In the genomic region with DNA sequence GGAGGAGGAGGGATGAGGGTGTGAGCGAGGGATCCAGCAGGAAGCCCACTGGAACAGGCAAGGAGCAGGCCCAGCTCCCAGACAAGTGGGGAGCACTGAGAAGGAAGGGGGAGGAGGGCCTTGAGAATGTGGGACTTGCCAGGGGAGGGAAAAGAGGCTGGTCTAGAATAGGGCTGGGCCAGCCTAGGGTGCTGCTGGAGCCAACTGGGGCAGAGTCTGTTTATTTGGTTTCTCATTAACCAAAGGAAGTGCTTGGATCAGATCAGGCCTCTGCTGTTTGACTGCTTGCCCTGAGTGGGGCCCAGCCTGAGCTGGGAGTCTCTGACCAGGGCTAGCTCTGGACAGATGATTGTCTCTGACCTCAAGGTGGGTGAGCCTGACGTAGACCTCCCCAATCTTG, we compare ENCODE assay signal across 12 mouse cellular contexts. TPM values are rescaled to one million over a fixed set of nuclear protein-coding genes. Genes with fewer than 3 reads are reported as not detected.
DNase-seq lines count a peak whose midpoint lies in the region; ATAC-seq lines count a peak whose summit lies in the region.
"Had no signal": no experiment of that assay in that cellular context is flagged by ENCODE, and none has a peak within 500 bp of the region (broad histone marks: within the 10 kb centered on the region; RNA-seq: fewer than 3 reads in every experiment).

No protein-coding gene starts in this region.

- ATAC-seq in forebrain, embryonic 15.5 days (replicated peaks): no peak
- ATAC-seq: inflammation-experienced regulatory T-cells, adult 6 months had no signal

- no peak overlapping the region for H3K4me2 ChIP-seq in forebrain, embryonic 15.5 days (replicated peaks)
- H3K4me2 ChIP-seq: neural tube, embryonic 15.5 days had no signal

- H3K36me3 ChIP-seq in forebrain, embryonic 15.5 days: peaks cover 13% of the 10 kb centered on the region

- no peak overlapping the region for H3K9ac ChIP-seq in forebrain, embryonic 15.5 days (replicated peaks)
- H3K9ac ChIP-seq: neural tube, embryonic 15.5 days had no signal

- 57% methylated on average over 2 of the region's 2 CpGs for WGBS in forebrain, embryonic 15.5 days

- no peaks in the 10 kb centered on the region for H3K9me3 ChIP-seq in forebrain, embryonic 15.5 days
- H3K9me3 ChIP-seq: neural tube, embryonic 15.5 days had no signal

- no peak overlapping the region for H3K4me3 ChIP-seq in forebrain, embryonic 15.5 days
- H3K4me3 ChIP-seq: neural tube, embryonic 15.5 days had no signal

- no peaks in the 10 kb centered on the region for H3K27me3 ChIP-seq in forebrain, embryonic 15.5 days

- intact Hi-C loops in left cerebral cortex, postnatal 10 days (cut with DNase I): no loop called here

- peak overlapping the region; percentile 82 for H3K27ac ChIP-seq in forebrain, embryonic 15.5 days (replicated peaks)
- H3K27ac ChIP-seq: macrophage; neural tube, embryonic 15.5 days had no signal

- peak; percentile 14 for DNase-seq in gastrocnemius, adult 18-20 months (ENCODE audit: low spot score)
- no peak for DNase-seq in gastrocnemius, postnatal 25 days
- peak; percentile 67 to 86 for DNase-seq in kidney, postnatal 25 days
- DNase-seq in lung, postnatal 14 days: peak; percentile 62
- DNase-seq in left cerebral cortex, postnatal 10 days (ENCODE audit: extremely low spot score in 1 of 2, low spot score in 2 of 2): no peak
- DNase-seq in testis, postnatal 14 days (ENCODE audit: low spot score): no peak
- no peak for DNase-seq in layer of hippocampus, postnatal 14 days (ENCODE audit: low spot score in 2 of 2)
- DNase-seq: cerebellum, postnatal 25 days had no signal

- peaks cover 85% of the 10 kb centered on the region for H3K4me1 ChIP-seq in forebrain, embryonic 15.5 days

RNA-seq across cellular contexts. Expression of gene Efnb1, which starts 14.0 kb away (rescaled TPM):
- total RNA-seq in gastrocnemius, adult 18-20 months (2021): 1 to 10 TPM; 5.4 to 6.6 TPM
- 1 to 10 TPM; 4.4 to 6.8 TPM for total RNA-seq in gastrocnemius, postnatal 25 days (2021)
- polyA plus RNA-seq in forebrain, embryonic 15.5 days (2015; fragmentation: Nextera tagmentation; extraction: Ambion mirVana): 74.8 and 86.5 TPM in 2 replicates
- total RNA-seq in left cerebral cortex, postnatal 10 days (2021): 10 to 100 TPM; 14.7 to 14.8 TPM
- 10 to 100 TPM in 1 of 2 experiments, 1 to 10 TPM in 1; 9.0 to 12.6 TPM for total RNA-seq in layer of hippocampus, postnatal 14 days (2021)

Comparison
In these comparisons a context has a peak if more than half of its experiments do, and no peak if none do; other contexts are left out.
1. DNase-seq: peak in gastrocnemius, adult 18-20 months (single experiment), kidney, postnatal 25 days (2 of 2) and lung, postnatal 14 days (single experiment); none in gastrocnemius, postnatal 25 days (single experiment), left cerebral cortex, postnatal 10 days (0 of 2), testis, postnatal 14 days (single experiment) and layer of hippocampus, postnatal 14 days (0 of 2).